Mouse (Mus musculus): Measurements from ENCODE around the gene Fam83b.

Gene Fam83b

DNA sequence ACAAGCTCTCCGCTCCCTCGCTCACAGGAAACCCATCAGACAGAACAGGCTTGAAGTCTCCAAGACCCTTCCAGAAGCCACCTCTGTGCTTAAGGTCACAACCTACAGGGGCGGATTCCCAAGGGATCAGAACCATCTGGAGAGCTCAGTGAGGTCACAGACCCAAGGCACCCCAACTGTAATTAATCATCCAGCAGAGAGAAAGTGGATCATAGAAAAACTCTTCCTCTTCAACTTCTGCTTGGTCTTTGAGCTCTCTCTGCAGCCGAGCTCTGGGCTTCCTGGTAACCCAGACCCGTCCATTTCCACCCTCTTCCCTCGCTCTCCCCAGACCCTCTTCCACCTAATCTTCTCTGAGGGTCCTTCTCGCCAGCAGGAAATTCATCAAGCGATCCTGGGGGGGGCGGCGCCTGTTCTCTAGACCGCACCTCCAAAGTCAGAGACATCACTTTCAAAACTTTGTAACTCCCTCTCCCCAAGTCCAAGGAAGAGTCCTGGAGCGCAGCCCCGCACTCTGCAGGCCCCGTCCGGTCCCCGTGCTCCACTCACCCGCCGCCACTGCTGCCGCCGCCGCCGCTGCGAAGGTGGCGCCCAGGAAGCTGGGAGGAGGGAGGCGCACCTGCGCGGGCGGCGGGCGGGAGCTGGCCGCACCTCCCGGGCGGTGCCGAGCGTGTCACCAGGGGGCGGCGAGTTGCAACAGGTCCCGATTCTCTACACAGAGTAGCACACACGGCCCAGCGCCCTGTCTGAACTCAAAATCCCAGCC is at the start of gene Fam83b:
Fam83b (minus strand) TSS at position 602 of the 766 bp plus-strand sequence.
- peak; percentile 56 for DNase-seq (ENCODE audit: low read depth, low spot score)

DNA sequence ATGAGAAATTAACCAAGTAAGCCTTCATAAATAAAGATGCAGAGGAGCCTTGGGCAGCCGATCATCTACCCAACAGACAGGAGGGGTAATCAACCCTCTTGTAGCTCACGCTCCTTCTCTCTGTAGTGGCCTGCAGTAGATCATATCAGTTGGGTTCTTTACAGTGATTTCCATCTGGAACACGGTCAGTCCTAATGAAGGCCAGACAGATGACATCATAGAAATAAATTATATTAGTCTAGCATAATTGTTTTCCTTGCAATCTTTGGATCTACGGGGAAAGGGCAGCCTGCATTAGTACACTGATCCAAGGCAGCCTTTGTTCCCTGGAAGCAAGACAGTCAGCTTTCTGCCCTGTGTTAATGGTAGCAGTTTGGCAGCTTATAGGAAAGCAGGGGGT is 47.2 kb upstream of the Fam83b start:
- no peak for DNase-seq (ENCODE audit: low read depth, low spot score)

DNA sequence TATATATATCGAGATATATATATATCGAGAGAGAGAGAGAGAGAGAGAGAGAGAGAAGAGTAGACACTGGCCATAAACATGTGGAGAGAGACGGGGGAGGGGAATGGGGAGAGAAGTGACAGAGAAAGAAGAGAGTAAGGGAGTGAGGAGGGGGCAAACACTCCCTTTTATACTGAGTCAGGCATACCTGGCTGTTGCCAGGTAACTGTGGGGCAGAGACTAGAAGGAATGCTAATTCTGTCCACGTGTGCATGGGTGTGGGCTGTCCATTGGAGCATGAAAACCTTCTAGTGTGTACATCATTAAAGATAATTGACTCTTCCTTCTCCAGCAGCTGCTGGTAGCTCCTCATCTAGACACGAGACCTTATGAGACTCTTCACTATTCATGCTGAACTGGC is 36.8 kb upstream of the Fam83b start:
- DNase-seq (ENCODE audit: low read depth, low spot score): no peak

DNA sequence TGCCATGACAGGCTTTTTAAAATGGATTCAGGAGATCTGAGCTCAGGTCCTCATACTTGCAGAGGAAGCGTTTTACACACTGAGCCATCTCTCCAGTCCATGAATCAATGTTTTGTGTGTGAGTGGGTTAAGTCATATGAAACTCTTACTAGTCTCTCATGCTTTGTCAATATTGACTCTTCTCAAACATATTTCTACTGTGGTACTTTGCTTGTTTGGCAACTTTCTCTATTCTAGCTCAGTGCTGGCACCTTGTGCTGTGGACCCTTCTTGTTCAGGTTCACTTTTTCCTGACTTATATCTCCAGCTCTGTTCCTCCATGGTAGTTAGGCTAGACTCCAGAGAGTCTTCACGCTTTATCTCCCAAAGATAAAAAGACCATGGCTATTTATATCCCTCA is 36.0 kb upstream of the Fam83b start:
- DNase-seq (ENCODE audit: low read depth, low spot score): no peak

DNA sequence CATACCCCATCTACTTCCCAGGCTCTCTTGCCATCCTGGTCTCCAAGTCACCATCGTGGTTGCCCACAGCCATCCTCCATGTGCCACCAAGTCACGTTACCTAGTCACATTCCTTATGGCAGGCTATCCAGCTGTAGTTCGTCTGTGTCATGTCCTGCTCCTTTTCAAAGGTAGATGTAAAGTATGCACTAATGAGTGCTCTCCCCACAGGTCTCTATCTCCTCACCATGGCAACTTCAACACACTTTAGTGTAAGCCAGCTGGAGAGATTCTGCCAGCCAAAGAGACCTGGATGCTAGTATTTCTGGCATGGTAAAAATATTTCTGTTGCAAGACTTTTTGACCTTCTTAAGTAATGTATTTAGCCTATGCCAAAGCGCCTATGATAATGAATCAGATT is 30.5 kb upstream of the Fam83b start:
- DNase-seq (ENCODE audit: low read depth, low spot score): no peak

DNA sequence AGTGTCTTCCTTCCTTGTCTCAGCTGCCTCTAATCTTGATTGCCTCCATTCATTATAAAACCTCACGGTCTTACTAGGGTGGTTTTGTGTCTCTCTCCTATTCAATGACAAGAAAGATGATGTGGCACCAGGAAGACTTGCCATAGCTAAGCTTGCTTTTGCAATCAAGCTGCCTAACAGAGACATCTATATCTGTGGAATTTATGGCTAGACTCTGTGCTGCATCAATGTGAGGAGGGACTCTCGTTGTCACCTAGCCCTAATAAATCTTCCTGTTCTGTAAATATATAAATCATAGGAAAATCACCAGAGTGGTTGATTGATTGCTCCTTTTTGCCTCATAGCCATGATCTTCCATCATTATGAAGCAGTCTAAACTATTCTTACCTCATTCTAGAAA is 26.9 kb upstream of the Fam83b start:
- DNase-seq (ENCODE audit: low read depth, low spot score): peak; percentile 13

DNA sequence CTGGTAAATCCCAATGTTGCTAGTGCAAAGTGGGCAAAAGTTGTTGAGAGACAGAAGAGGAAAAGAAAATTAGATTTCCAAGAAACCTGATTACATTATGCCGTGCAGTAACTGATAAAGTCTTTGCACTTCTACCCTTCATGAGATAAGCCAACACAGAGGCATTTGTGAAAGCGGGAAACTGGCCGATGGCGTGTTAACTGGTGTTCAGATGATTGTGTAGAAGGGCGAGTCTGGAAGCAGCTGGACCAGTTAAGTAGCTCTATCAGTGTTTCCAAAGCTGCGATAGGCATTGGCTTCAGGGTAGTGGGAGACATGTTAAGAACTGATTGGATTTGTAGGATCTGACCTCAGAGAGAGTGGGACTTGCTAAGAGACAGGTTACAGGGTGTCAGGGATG is 17.0 kb upstream of the Fam83b start:
- DNase-seq (ENCODE audit: low read depth, low spot score): no peak

DNA sequence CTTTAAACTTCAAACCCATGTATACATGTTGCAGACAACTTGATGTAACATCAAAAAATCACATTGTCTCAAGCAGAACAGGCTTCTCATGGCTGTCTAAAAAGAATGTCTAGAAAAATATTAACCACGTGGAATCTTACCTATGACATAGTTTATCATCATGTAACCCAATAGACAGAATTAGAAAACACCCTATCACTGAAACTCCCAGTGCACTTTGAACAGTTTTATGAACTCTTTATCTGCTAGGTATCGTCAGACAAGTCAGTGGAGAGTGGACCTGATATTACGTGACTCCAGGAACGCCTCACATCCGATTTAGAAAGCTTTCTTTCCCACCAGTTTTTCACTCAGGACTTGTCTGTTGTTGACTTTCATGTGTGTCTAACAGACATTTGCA is 15.1 kb upstream of the Fam83b start:
- no peak for DNase-seq (ENCODE audit: low read depth, low spot score)

DNA sequence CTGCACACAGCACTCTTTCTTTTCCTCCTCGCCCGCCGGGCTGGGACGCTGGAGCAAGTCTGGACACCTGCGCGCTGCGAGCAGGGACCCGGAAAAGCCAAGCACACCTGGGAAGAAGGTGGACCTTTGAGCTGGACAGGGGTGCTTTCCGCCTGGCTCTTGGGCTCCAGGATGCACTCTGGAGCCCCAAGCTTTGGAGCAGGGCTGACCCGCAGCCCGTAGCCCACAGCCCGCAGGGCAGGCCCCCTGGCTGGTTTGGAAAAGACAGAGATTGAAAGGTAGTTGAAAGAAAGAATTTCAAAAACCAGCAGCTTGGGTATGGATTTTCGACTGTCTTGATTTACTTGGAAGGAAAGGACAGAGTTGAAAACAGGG is 352 bp upstream of the Fam83b start:
- no peak for DNase-seq (ENCODE audit: low read depth, low spot score)

DNA sequence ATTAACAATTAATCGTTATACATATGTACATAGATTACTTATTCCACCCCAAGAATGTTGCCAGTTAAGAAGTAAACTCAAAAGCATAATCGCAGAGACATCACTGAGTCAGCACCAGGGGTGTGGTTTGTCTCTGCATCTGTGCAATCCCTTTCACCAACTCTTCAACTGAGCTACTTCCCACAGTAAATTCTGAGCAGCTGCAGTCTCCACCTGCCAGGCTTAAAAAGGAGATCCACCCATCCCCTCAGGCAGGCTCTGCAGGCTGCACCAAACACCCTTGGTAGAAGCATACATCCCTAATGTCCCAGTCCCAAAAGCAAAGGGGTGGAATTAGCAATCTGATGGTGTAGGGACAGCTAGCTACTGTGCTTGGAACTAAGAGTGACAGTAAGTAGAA is 1.3 kb downstream of the Fam83b start:
- DNase-seq (ENCODE audit: low read depth, low spot score): no peak

DNA sequence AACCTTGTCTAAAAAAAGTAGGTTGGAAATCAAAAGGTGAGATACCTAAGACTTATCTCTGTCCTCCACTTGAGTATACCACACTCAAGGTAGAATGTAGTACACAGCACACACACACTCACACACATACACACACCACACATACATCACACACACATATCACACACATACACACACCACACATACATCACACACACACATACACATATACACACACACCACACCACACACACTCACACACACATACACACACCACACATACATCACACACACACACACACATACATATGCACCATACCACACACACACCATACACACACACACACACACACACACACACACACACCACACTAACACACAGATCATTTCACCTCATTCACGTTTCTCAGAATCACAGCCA is 2.8 kb downstream of the Fam83b start:
- no peak for DNase-seq (ENCODE audit: low read depth, low spot score)

DNA sequence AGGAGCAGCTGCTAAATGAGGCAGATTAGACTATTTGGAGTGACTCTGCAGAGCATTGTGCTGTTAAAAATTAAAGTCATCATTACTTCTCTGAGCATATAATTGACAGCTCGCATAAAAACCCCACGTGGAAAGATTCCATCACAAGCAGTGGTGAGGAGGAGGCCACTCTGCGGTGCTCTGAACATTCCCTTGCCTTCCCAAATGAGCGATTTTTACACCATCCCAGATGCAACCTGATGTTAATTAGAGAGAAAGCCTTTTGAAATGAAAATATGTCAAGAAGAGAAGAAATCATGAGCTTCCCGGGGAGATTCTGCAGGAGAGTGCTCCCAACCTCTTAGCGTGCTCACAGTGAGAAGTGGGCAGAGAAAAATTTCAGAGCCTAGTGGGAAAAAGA is 4.1 kb downstream of the Fam83b start:
- no peak for DNase-seq (ENCODE audit: low read depth, low spot score)

DNA sequence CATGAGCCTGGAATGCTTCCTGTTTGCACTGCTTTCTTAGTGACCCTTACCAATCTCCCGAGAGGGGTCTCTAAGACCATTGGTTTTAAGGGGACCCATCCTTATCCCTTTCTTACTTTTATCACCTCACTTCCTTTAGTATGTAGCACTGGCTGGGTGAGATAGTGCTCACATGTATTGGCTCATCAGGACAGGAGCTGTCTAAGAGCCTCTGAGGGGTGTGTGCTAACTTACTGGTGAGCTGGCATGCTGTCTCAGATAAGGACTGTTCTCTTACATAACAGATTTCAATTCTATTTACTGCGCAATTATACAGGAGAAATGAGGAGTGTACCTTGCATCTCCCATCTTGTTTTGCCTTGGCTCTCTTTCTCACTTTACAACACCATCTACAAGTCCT is 7.7 kb downstream of the Fam83b start:
- no peak for DNase-seq (ENCODE audit: low read depth, low spot score)

DNA sequence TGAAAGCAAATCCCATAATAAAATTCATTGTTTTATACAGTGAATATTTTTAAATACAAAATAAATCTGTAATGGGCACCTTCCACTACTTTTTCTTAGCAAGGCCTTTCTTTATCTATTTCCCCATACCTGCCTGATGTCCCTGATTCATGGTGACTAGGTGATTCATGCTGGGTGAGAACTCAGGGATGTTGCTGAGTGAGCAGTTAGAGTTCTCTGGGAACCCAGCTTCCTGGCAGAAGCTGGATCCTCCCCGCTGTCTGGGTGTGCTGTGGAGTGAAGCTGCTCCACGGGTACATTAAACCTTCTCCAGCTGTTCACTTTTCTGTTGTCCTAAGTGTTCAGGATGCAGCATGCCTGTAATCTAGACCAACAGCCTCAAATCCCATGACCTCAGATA is 13.2 kb downstream of the Fam83b start:
- no peak for DNase-seq (ENCODE audit: low read depth, low spot score)

DNA sequence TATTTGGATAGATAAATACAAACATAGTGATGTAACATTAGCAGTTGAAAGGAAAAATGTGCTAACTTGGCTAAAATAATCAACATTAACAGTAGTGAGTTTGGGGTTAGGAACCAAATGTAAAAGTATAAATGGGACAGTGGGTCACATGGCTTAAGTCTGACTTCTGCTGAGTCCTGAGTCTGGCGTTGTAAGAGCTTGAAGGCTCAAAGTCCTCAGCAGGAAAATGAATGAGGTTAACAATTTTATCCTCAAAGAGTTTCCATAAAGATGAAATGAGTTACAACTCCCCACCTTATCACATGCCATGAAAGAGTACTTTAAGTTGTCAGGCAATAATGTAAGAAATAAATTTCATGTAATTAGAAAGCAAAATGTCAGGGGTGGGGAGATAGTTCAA is 13.8 kb downstream of the Fam83b start:
- no peak for DNase-seq (ENCODE audit: low read depth, low spot score)

DNA sequence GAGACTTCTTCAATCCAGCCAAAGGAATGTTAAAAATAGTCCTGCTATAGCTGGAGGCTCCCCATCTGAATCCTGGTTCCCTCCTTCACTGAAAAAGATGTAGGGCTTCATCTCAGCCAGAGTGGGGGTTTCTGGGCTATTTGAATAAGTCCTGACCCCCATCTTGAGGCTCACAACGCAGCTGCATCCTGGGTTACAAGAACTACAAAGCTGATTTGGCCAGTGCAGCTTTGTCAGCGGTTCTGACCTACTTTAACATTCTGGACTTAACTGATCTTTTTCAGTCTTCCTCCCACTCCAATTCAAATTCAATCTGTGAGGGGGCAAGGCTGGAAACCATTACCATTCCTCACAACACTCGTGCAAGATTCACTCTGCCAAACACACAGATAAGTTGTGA is 20.2 kb downstream of the Fam83b start:
- no peak for DNase-seq (ENCODE audit: low read depth, low spot score)

DNA sequence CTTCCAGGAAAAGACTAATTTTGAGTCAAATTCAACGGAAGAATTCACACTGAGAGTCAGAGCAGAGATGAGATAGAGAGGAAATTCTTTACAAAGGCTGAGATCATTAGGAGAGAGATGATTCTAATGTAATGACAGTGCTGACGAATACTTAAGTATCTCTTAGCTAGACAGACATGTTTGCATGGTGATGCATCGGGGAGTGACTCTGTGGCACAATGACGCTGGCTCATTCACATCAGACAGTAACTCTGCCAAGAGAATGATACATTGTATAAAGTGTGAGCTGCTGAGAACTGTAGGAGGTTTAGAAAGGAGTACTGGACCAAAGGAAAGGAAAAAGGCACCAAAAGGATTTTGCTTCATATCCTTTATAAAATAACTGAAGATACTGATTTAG is 26.2 kb downstream of the Fam83b start:
- DNase-seq (ENCODE audit: low read depth, low spot score): no peak

DNA sequence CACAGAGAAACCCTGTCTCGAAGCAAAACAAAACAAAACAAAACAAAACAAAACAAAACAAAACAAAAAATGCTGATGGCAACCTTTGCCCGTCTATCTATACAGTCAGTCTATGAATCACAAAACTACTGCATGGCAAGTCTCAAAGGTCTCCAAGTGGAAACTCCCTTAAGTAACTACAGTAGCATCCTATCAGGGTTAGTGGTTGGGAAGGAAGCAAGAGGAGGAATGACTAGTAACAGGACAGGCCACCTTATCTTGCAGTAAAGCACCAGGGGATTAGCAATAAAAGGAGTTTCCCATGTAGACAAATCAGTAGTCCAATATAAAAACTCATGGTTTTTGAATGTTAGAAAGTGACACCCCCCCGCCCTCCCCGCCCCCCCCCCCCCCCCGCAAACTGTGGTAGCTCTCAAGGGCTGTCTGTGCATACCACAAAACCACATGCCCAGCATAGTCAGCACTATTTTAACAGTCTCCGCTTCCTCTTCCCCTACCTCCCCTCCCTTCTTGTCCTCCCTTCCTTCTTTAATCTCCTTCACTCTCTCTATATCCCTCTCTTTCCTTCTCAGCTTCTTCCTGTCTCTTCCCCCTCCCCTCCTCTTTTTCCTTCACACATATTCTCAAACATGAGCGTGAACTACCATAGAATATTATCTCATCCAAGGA is 26.8 kb downstream of the Fam83b start:
- no peak for DNase-seq (ENCODE audit: low read depth, low spot score)

DNA sequence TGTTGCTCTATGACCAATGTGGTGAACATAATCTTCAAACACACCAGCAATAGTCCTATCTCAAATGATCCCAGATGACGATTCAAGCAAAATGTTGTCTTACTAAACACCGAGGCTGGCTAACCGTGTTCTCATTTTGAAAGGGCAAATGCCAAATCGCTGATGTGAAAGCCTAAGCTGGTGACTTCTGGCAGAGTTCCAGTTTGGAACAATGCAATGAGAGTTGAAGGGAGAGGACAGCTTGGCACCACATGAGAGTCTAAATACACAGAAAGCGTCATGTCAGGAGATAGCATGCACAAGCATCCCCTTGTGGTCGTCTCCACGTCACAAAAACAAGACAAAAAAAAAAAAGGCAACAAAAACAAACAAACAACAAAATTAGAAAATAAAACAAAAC is 27.6 kb downstream of the Fam83b start:
- DNase-seq (ENCODE audit: low read depth, low spot score): no peak

DNA sequence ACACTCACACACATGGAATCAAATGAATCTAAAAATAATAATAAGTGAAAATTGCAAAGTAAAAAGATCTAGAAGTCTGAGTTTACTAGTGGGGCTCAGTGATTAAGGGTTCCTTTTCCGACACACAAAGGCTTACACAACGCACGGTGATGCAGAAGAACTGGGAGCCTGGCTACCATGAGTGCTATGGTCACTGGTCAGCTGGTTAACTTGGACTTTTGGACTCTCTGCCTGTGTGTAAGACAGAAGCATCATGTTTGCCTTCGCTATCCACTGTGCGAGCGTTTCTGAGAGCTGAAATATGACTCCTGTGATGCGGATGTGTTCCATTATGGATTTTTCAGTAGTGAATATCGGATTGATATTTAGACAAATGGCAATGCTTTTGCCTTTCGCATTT is 30.9 kb downstream of the Fam83b start:
- DNase-seq (ENCODE audit: low read depth, low spot score): no peak

DNA sequence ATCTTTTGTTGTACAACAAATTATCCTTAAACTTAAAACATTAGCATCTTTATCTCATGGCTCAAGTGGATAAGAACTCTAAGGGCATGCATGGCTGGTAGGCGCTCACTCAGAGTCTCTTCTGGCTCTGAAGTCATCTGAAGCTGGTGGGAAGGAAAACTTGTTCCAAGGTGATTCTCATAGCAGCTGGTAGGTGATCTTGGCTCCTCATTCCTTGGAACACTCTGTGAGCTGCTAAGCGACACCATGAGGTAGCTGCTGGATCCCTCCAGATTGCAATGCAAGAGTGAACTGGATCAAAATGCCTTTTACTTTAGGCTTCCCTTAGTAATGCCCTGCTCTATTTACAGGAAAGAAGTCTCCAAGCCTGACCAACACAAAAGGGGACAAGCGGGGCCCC is 34.5 kb downstream of the Fam83b start:
- no peak for DNase-seq (ENCODE audit: low read depth, low spot score)

DNA sequence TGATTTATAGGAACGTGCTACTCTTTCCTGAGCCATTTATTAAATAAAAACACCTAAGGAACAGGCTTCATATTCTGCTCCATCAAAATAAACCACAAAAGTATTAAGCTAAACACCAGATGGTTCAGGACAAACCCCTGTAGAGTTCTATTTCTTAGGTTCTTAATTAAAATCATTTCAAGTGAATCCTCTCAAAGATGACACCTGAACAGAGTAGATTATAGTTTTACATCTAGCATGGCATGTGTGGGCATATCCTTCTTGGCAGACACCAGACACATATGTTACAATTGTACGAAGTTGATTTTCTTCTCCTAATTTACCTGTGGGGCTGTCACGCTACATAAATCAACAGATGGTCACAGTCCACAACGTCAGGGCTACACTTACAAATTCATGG is 35.5 kb downstream of the Fam83b start:
- DNase-seq (ENCODE audit: low read depth, low spot score): no peak

DNA sequence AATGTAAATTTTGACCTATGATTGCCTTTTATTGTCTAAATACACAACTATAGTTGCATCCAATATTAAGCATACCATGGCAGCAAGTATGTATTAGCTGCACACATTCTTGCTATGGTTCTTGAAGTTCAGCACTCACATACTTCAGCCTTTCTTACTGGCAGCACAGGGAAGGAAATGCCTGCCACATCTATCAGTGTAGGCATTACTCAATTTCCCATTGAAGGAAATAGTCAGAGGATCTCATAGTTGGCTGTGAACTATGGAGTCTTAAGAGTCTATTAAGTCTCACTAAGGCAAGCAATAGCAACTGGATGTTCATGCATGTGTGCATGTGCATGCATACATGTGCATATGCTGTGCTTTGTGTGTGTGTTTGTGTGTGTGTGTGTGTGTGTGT is 41.3 kb downstream of the Fam83b start:
- no peak for DNase-seq (ENCODE audit: low read depth, low spot score)

DNA sequence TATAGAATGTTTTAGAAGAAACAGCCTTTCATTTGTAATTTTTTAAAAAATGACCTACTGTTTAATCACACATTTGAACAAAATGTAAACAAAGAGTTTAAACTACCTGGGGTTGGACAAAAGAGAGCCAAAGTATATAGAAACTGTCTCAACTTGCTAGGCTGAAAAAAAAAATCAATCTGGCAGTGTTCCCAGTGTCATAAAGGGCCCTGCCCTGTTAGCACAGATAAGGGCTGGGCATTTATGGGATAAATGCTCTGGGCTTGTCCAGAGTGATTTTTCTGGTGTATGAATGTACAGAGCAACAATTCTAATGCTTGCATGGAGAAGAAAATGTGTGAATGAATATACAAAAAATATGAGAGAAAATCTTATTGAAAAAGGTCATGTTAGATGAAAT is 43.8 kb downstream of the Fam83b start:
- no peak for DNase-seq (ENCODE audit: low read depth, low spot score)
